Mouse (Mus musculus) MEL (cell line): Measurements from ENCODE around the gene Rgs6. TPM values are rescaled to one million over a fixed set of nuclear protein-coding genes. Genes with fewer than 3 reads are reported as not detected.

Experiments
- DNase-seq: peaks from one replicate; pipeline ENCODE4 v3.0.0; 2011; ENCODE audit warnings: low read depth, low spot score
- H3K27ac ChIP-seq: 2 replicates; pipeline ENCODE4 v1.5.1; 2012; ENCODE audit warnings: low read depth, mild to moderate bottlenecking, control low read depth, low read length, moderate library complexity; ENCODE audit not compliant: control insufficient read depth
- H3K27me3 ChIP-seq, 2 experiments: fragments of 150-350 bp in 1 of 2; sonication (generic) in 1 of 2; 2 replicates each; pipeline ENCODE4 v1.6.1; 2012; ENCODE audit warnings: low read length in 2 of 2, mild to moderate bottlenecking in 2 of 2, improper control_type of control experiment in 1 of 2, moderate library complexity in 1 of 2; ENCODE audit not compliant: insufficient read depth in 2 of 2, control insufficient read depth in 1 of 2
- H3K36me3 ChIP-seq, 2 experiments: 2 replicates each; pipeline ENCODE4 v1.6.1; 2012 to 2014; ENCODE audit warnings: low read length in 2 of 2, improper control_type of control experiment in 1 of 2, inconsistent platforms in 1 of 2, mild to moderate bottlenecking in 1 of 2; ENCODE audit not compliant: insufficient read depth in 2 of 2, control insufficient read depth in 1 of 2
- H3K4me1 ChIP-seq, 2 experiments: fragments of 150-350 bp in 1 of 2; sonication (generic) in 1 of 2; 2 replicates each; pipeline ENCODE4 v1.6.1; 2012; ENCODE audit warnings: low read length in 2 of 2, improper control_type of control experiment in 1 of 2, mild to moderate bottlenecking in 1 of 2; ENCODE audit not compliant: insufficient read depth in 2 of 2, control insufficient read depth in 1 of 2
- H3K4me3 ChIP-seq, 2 experiments: fragments of 150-350 bp in 1 of 2; sonication (generic) in 1 of 2; 2 replicates each; pipeline ENCODE4 v1.5.1; 2012; ENCODE audit warnings: low read depth in 2 of 2, low read length in 2 of 2, mild to moderate bottlenecking in 2 of 2, moderate library complexity in 2 of 2, control low read depth in 1 of 2, improper control_type of control experiment in 1 of 2; ENCODE audit not compliant: control insufficient read depth in 1 of 2, insufficient read depth in 1 of 2
- H3K79me2 ChIP-seq: 2 replicates; pipeline ENCODE4 v1.6.1; 2012; ENCODE audit warnings: mild to moderate bottlenecking, low read length, moderate library complexity; ENCODE audit not compliant: control insufficient read depth, poor library complexity, insufficient read depth
- H3K9ac ChIP-seq: 2 replicates; pipeline ENCODE4 v1.6.1; 2012; ENCODE audit warnings: low read depth, mild to moderate bottlenecking, control low read depth, low read length, moderate library complexity; ENCODE audit not compliant: control insufficient read depth, poor library complexity, severe bottlenecking
- H3K9me3 ChIP-seq: fragments of 150-350 bp; sonication (generic); replicated peaks from 2 replicates; pipeline ENCODE4 v1.6.1; 2012; ENCODE audit warnings: mild to moderate bottlenecking, low read length, improper control_type of control experiment, moderate library complexity; ENCODE audit not compliant: insufficient read depth
- BHLHE40 ChIP-seq: IDR thresholded peaks from 2 replicates; pipeline ENCODE4 v1.6.1; 2012; ENCODE audit warnings: low read depth, mild to moderate bottlenecking, inconsistent platforms, low read length, improper control_type of control experiment, borderline replicate concordance
- CHD2 ChIP-seq: IDR thresholded peaks from 2 replicates; pipeline ENCODE4 v1.6.1; 2011; ENCODE audit warnings: low read length, improper control_type of control experiment
- CTCF ChIP-seq, 3 experiments: IDR thresholded peaks in 2 of 3; conservative IDR thresholded peaks in 1 of 3; 2 replicates each; pipeline ENCODE4 v1.5.1; 2011 to 2012; ENCODE audit warnings: low read length in 3 of 3, low read depth in 2 of 3, mild to moderate bottlenecking in 2 of 3, improper control_type of control experiment in 1 of 3, inconsistent platforms in 1 of 3, mixed read lengths in 1 of 3, moderate library complexity in 1 of 3; ENCODE audit not compliant: control insufficient read depth in 1 of 3, insufficient read depth in 1 of 3, poor library complexity in 1 of 3, severe bottlenecking in 1 of 3
- ELF1 ChIP-seq: IDR thresholded peaks from 2 replicates; pipeline ENCODE4 v1.6.1; 2014; ENCODE audit warnings: low read depth, mild to moderate bottlenecking, inconsistent platforms, low read length, improper control_type of control experiment, moderate library complexity
- EP300 ChIP-seq, 2 experiments: IDR thresholded peaks; 2 replicates each; pipeline ENCODE4 v1.6.1; 2011; ENCODE audit warnings: improper control_type of control experiment in 2 of 2, low read length in 2 of 2, low read depth in 1 of 2, mild to moderate bottlenecking in 1 of 2
- ETS1 ChIP-seq: IDR thresholded peaks from 2 replicates; pipeline ENCODE4 v1.6.1; 2012; ENCODE audit warnings: low read depth, mild to moderate bottlenecking, inconsistent platforms, low read length, improper control_type of control experiment, moderate library complexity
- JUND ChIP-seq: IDR thresholded peaks from 2 replicates; pipeline ENCODE4 v1.6.1; 2011; ENCODE audit warnings: low read depth, mild to moderate bottlenecking, improper control_type of control experiment, low read length
- MAFK ChIP-seq: IDR thresholded peaks from 2 replicates; pipeline ENCODE4 v1.6.1; 2011; ENCODE audit warnings: low read depth, mild to moderate bottlenecking, low read length, improper control_type of control experiment, borderline replicate concordance
- MYB ChIP-seq: IDR thresholded peaks from 2 replicates; pipeline ENCODE4 v1.6.1; 2011; ENCODE audit warnings: mild to moderate bottlenecking, low read depth, low read length, improper control_type of control experiment
- NRF1 ChIP-seq: IDR thresholded peaks from 2 replicates; pipeline ENCODE4 v1.6.1; 2014; ENCODE audit warnings: low read depth, mild to moderate bottlenecking, inconsistent platforms, low read length, improper control_type of control experiment, moderate library complexity; ENCODE audit not compliant: poor library complexity, insufficient read depth, severe bottlenecking
- POLR2AphosphoS5 ChIP-seq: IDR thresholded peaks from 2 replicates; pipeline ENCODE4 v1.6.1; 2012; ENCODE audit warnings: low read depth, borderline replicate concordance, mild to moderate bottlenecking, inconsistent platforms, low read length, moderate library complexity, mixed read lengths
- SMC3 ChIP-seq: IDR thresholded peaks from 2 replicates; pipeline ENCODE4 v1.6.1; 2011; ENCODE audit warnings: low read depth, low read length, improper control_type of control experiment
- TAL1 ChIP-seq: IDR thresholded peaks from 2 replicates; pipeline ENCODE4 v1.6.1; 2012; ENCODE audit warnings: mild to moderate bottlenecking, inconsistent platforms, low read length, moderate library complexity, mixed read lengths
- TCF12 ChIP-seq: IDR thresholded peaks from 2 replicates; pipeline ENCODE4 v1.6.1; 2014; ENCODE audit warnings: low read depth, mild to moderate bottlenecking, inconsistent platforms, low read length, improper control_type of control experiment, moderate library complexity
- UBTF ChIP-seq: IDR thresholded peaks from 2 replicates; pipeline ENCODE4 v1.6.1; 2012; ENCODE audit warnings: low read depth, mild to moderate bottlenecking, inconsistent platforms, low read length, improper control_type of control experiment, moderate library complexity, borderline replicate concordance; ENCODE audit not compliant: insufficient read depth
- ZKSCAN1 ChIP-seq: IDR thresholded peaks from 2 replicates; pipeline ENCODE4 v1.6.1; 2012; ENCODE audit warnings: low read depth, mild to moderate bottlenecking, inconsistent platforms, low read length, improper control_type of control experiment, moderate library complexity
- ZMIZ1 ChIP-seq: IDR thresholded peaks from 2 replicates; pipeline ENCODE4 v1.6.1; 2012; ENCODE audit warnings: low read depth, mild to moderate bottlenecking, inconsistent platforms, low read length, improper control_type of control experiment, moderate library complexity
- ZNF384 ChIP-seq: IDR thresholded peaks from 2 replicates; pipeline ENCODE4 v1.6.1; 2012; ENCODE audit warnings: low read depth, mild to moderate bottlenecking, inconsistent platforms, low read length, improper control_type of control experiment
- polyA plus RNA-seq, 2 experiments: library from polyadenylated mRNA; stranded (reverse) in 1 of 2; unstranded in 1 of 2; fragments of >175 nt in 1 of 2; fragments of >200 nt in 1 of 2; gene quantifications; 2 replicates each; pipeline versions ENCODE4 v1.2.1 to v1.2.4; 2012; ENCODE audit warnings: low replicate concordance in 2 of 2, low read depth in 1 of 2; ENCODE audit not compliant: insufficient read length in 2 of 2, insufficient read depth in 1 of 2, missing spikeins in 1 of 2
- total RNA-seq: library from RNA; depleted of rRNA; stranded (reverse); fragments of 300-350 nt; gene quantifications from 2 replicates; pipeline ENCODE4 v1.2.3, GENCODE M21; 2012

The Rgs6 gene
- total and polyA plus RNA-seq, 3 experiments: not detected

DNA sequence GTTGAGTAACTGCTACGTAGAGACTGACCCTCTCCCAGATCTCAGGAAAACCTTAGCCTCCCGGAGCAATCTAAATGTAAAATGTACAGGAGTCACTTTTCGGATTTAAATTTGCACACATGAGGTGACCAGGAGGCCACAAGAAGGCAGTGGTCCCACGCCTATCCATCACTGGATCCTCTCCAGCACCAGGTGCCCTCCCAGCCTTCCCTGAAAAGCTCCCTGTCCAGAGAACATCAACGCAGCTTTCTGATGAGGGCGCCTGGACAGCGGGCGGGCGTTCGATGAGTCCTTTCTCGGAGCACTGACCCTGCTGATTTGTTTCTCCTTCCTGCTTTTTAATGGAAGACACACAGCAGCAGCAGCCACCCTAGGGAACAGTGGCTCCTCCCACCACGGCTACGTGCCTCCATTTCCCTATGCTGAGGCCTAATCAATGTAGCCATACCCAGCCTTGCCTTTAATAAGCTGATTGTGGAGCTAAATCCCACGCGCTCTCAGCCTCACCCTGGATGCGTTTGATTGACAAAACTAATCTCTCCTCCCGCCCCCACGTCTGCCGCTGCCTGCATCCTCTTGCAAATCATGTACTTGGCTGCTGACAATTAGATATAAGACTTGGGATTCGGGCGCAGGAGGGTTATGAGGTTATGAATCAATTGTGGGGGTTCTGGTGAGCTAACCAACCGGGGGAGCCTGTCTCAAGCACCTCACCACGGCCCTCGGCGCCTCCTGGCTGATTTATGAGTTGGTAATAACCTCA is 449.9 kb downstream of the Rgs6 start:
- peaks cover 1 to 15% of the 10 kb centered on the region in 2 experiments for H3K27me3 ChIP-seq
- H3K4me1 ChIP-seq: peaks cover 0 to 6% of the 10 kb centered on the region in 2 experiments; a peak in 1 of 4 replicates
- H3K9me3 ChIP-seq: no peaks in the 10 kb centered on the region
- no peak overlapping the region for H3K27ac ChIP-seq
- peak; percentile 40 for DNase-seq
- TF ChIP-seq MAFK: no peak
- TF ChIP-seq EP300 (IDR thresholded peaks at IDR 0.05; ENCODE audit: low read depth in 1 of 2, low read length in 2 of 2): 0 out of 4 replicates have a peak, but pooled peaks of 1 of the 2 experiments have one; percentile 9
- H3K4me3 ChIP-seq: 0 out of 4 replicates have a peak overlapping the region, but pooled peaks of 1 of the 2 experiments have one; percentile 6
- no peaks in the 10 kb centered on the region for H3K36me3 ChIP-seq
- no peak overlapping the region for H3K9ac ChIP-seq
- H3K79me2 ChIP-seq: no peaks in the 10 kb centered on the region

DNA sequence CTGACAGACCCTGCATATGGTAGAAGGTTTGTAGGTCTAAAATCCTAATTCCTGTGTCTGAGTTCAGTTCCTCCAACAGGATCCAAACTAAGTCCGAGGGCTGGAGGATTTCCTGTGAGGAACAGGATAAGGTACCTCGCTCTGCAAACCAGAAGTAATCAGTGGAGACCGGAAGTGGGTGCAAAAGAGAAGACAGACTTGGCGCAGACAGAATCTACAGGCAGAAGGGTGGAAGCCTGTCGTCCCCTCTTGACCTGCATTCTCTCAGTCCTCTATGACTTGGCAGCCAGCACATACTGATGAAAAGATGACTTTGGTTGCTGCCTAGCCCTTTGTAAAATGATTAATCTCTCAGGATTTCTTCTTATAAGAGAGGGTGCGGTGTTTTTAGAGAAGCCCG is 450.7 kb downstream of the Rgs6 start:
- Histone ChIP-seq H3K79me2 (no peaks in the 10 kb centered on the region), H3K27ac (no peak overlapping the region), H3K9me3 (no peaks in the 10 kb centered on the region), H3K27me3 (peaks cover 0 to 15% of the 10 kb centered on the region in 2 experiments), H3K4me3 (no peak overlapping the region), H3K4me1 (peaks cover 0 to 6% of the 10 kb centered on the region in 2 experiments; a peak in 1 of 4 replicates), H3K36me3 (no peaks in the 10 kb centered on the region), H3K9ac (no peak overlapping the region)
- peak; percentile 23 for DNase-seq
- no peak for TF ChIP-seq ELF1
- TF ChIP-seq CHD2: no peak
- no peak for TF ChIP-seq ZMIZ1
- no peak for TF ChIP-seq SMC3
- no peak for TF ChIP-seq TCF12
- TF ChIP-seq ZNF384: no peak
- TF ChIP-seq JUND: no peak
- no peak for TF ChIP-seq ZKSCAN1
- no peak for TF ChIP-seq POLR2AphosphoS5
- TF ChIP-seq BHLHE40: no peak
- TF ChIP-seq CTCF (IDR thresholded peaks at IDR 0.05 in 2 of 3, conservative IDR thresholded peaks at IDR 0.05 in 1 of 3; ENCODE audit: control insufficient read depth in 1 of 3, insufficient read depth in 1 of 3, low read depth in 2 of 3, low read length in 3 of 3, poor library complexity in 1 of 3, severe bottlenecking in 1 of 3): no peak
- no peak for TF ChIP-seq ETS1
- no peak for TF ChIP-seq TAL1
- no peak for TF ChIP-seq MYB
- TF ChIP-seq EP300 (IDR thresholded peaks at IDR 0.05; ENCODE audit: low read depth in 1 of 2, low read length in 2 of 2): no peak
- TF ChIP-seq NRF1: no peak
- TF ChIP-seq UBTF: no peak
